Mouse (Mus musculus): ENCODE results near the gene Lzts3. TPM values are rescaled to one million over a fixed set of nuclear protein-coding genes. Genes with fewer than 3 reads are reported as not detected.

The Lzts3 gene
- polyA plus RNA-seq, 1 experiment from 2014 or later, result 10.7 TPM

DNA sequence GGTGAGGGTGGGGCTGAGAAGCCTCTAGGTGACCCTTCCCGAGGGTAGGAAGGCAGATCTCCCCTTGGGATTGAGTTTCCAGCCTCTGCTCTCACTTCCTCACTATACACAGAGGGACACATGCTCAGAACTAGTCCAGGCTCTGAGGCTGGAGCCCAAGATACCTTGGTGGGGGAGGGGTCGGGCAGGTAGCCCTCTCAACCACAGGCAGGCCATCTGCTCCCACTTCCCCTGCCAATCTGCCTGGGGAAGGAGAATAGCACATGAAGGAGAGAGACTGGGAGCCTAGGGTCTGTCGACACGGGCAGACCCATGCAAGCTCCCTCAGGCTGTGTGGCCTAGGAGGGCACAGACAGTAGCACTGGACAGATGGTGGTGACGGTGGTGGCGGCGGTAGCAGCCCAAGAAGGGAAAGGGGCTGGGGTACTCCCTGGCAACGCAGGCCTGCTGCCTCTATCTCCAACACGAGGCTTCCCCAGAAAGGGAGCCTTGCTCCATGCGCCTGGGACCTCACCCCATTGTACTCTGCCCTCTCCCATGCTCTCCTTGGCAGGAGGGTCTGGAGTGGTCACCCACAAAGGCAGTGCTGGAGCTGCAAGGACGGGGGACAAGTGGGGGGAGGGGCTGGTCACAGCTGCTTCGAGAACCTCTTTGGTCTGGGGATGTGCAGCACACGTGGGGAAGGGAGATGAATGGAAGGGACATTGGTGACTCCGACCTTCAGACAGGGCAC, 8.4 kb downstream of the Lzts3 start:
- Histone ChIP-seq H3K4me2 (peak overlapping the region; percentile 58), H3K4me1 (replicated peaks) (peaks cover 28% of the 10 kb centered on the region), H3K9ac (peak overlapping the region; percentile 66; the same call in 1 of the 2 replicates), H3K4me3 (peak overlapping the region; percentile 31), H3K27ac (replicated peaks) (no peak overlapping the region), H3K27me3 (peaks cover 60% of the 10 kb centered on the region), H3K36me3 (peaks cover 20% of the 10 kb centered on the region), H3K9me3 (no peaks in the 10 kb centered on the region)
- WGBS, result 11% methylated on average over 14 of the region's 14 CpGs
- ATAC-seq (ENCODE audit: low read depth), result no peak

DNA sequence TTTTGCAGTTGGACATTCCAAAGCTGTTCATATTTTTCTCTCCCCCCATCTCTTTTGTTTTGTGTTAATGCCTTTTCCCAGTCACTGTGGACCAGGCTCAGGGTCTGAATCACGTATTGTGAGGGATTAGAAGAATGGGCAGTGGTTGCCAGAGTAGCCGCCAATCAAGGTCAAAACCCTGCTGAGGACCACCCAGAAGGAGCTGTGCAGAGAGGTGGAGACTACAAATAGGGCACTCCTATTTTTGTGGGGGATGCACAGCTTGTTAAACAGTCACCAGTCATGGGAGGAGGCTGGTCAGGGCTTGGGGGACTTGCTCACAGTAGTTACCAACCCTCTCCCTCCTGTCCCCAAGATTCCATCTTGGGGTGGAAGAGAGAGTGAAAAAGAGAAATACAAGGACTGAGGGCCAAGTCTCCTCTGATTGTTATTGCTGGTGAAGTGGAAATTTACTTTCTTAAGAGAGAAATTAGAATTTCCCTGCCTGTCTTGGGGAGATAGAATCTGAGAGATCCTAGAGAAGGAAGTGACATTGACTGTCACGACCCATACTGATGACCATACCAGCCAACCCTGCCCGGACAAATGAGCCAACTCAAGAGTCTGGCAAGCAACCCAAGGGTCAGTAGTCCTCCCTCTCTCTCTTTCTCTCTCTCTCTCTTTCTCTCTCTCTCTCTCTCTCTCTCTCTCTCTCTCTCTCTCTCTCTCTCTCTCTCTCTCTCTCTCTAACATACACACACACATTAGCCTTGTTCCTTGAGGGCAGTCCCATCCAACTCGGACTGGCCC, 9.5 kb downstream of the Lzts3 start:
- WGBS, result 53% methylated on average over 5 of the region's 5 CpGs
- peaks cover 49% of the 10 kb centered on the region for H3K27me3 ChIP-seq

DNA sequence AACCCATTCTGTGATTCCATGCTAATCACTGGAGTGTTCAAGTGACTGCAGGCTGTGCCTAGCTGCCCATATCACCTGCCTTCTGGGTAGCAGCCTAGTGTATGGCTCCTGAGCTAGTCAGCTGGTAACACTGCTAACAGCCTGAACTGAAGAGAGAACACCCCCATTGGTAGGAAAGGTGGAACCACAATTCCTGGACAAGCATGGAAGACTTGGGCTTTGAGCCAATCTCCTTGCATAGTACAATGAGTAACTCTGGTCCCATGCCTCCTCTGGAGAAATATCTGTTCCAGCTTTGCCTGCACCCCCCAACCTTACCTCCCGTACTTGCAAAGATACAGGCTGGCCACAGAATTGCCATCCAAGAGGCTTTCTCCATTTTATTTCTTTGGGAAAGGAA, 10.2 kb downstream of the Lzts3 start:
- 59% methylated on average over 1 of the region's 1 CpGs for WGBS
- Histone ChIP-seq H3K9me3 (no peaks in the 10 kb centered on the region), H3K4me1 (replicated peaks) (peaks cover 38% of the 10 kb centered on the region), H3K36me3 (peaks cover 24% of the 10 kb centered on the region), H3K9ac (no peak overlapping the region), H3K4me3 (no peak overlapping the region), H3K27ac (replicated peaks) (no peak overlapping the region), H3K27me3 (peaks cover 43% of the 10 kb centered on the region), H3K4me2 (no peak overlapping the region)
- ATAC-seq (ENCODE audit: low read depth), result no peak

More for the DNA sequence above, 9.5 kb downstream of the Lzts3 start:
- Histone ChIP-seq H3K4me2 (no peak overlapping the region), H3K9me3 (no peaks in the 10 kb centered on the region), H3K9ac (no peak overlapping the region), H3K4me3 (no peak overlapping the region), H3K36me3 (peaks cover 20% of the 10 kb centered on the region), H3K27ac (replicated peaks) (no peak overlapping the region), H3K4me1 (replicated peaks) (peaks cover 38% of the 10 kb centered on the region)
- ATAC-seq (ENCODE audit: low read depth), result no peak

DNA sequence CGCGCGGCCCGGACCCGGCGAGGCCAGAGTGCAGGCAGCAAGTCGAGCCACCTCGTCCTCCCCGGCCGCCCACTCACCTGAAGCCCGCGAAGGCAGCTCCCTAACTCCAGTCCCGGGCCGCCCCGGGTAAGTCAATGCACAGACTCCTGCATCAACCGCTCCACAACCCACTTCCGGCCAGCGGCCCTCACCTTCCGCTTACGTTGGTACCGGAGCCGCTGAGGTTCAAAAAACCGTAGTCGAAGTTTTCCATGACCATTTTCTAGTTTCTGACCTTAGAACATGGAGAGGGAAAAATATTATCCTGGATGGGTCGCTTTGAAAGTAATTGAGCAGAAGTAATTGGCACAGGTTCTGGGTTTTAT, 12.8 kb downstream of the Lzts3 start, which contains the start of the genes Fastkd5 and Ubox5:
Gene Fastkd5, minus strand, starts transcription at position 189 of the 365 bp plus-strand sequence.
Gene Ubox5, minus strand, starts transcription at position 200 of the 365 bp plus-strand sequence.
- Histone ChIP-seq H3K27me3 (peaks cover 17% of the 10 kb centered on the region), H3K9ac (peak within 1 kb of the TSS; percentile 91), H3K4me2 (peak within 1 kb of the TSS; percentile 98), H3K9me3 (no peaks in the 10 kb centered on the region), H3K27ac (replicated peaks) (peak within 1 kb of the TSS; percentile 46), H3K4me1 (replicated peaks) (peaks cover 25% of the 10 kb centered on the region), H3K36me3 (peaks cover 33% of the 10 kb centered on the region), H3K4me3 (peak within 1 kb of the TSS; percentile 75)
- WGBS, result 0% methylated on average over 25 of the region's 25 CpGs
- ATAC-seq (ENCODE audit: low read depth), result peak; percentile 85

DNA sequence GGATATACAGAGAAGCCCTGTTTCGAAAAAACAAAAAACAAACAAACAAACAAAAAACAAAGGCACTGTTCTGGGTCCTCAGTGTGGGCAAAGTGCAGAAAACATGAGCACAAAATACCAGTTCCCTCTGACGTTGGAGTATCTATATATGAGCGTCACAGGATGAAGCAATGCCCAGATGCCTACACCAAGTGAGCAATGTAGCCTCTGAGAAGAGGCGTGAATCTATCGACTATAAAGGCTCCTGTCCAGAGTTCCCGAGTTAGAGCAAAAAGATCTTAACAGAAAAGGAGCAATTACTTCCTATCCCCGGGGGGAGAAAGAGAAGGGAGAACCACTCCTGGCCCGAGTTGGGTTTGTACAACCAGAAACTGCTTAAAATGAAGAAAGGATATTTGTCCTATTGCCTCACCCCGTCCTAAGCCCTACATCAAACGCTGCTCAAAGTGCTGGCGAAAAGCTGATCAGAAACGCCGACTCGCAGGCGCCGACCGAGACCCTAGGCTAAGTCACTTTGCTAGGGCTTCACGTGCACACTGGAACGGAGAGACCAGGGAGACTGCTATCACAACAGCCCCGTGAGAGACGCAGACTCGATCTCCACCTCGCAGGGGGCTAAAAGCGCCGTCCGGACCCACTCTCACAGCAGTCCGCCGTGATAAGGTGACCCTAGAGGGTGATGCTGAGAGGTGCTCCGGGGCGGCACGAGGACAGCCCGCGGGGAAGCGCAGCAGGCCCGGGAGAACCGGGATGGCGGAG, 13.3 kb downstream of the Lzts3 start:
- H3K27me3 ChIP-seq, result peaks cover 11% of the 10 kb centered on the region
- WGBS, result 2% methylated on average over 37 of the region's 37 CpGs
- H3K4me3 ChIP-seq, result peak overlapping the region; percentile 75
- peaks cover 19% of the 10 kb centered on the region for H3K4me1 ChIP-seq (replicated peaks)
- H3K9ac ChIP-seq, result peak overlapping the region; percentile 91
- ATAC-seq (ENCODE audit: low read depth), result peak; percentile 69
- H3K36me3 ChIP-seq, result peaks cover 30% of the 10 kb centered on the region
- H3K4me2 ChIP-seq, result peak overlapping the region; percentile 98
- no peaks in the 10 kb centered on the region for H3K9me3 ChIP-seq
- peak overlapping the region; percentile 46 for H3K27ac ChIP-seq (replicated peaks)

DNA sequence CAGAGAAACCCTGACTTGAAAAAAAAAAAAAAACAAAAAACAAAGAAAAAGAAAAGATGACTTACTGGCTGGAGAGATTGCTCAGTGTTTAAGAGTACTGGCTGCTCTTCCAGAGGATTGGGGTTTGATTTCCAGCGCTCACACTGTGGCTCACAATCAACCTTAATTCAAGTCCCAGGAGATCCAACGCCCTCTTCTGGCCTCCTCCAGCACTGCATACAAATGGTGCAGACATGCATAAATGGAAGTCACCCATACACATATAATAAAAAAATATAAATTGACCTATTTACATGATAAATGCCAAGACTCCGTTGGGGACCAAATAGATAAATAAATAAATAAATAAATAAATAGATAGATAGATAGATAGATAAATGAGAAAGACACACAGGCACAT, 14.2 kb downstream of the Lzts3 start:
- ATAC-seq (ENCODE audit: low read depth), result no peak
- peak overlapping the region; percentile 98 for H3K4me2 ChIP-seq
- H3K4me3 ChIP-seq, result peak overlapping the region; percentile 75; the same call in 1 of the 2 replicates
- peak overlapping the region; percentile 91; the same call in 1 of the 2 replicates for H3K9ac ChIP-seq
- no peak overlapping the region for H3K27ac ChIP-seq (replicated peaks)
- 60% methylated on average over 3 of the region's 3 CpGs for WGBS
- peaks cover 33% of the 10 kb centered on the region for H3K36me3 ChIP-seq
- peaks cover 3% of the 10 kb centered on the region for H3K27me3 ChIP-seq
- no peaks in the 10 kb centered on the region for H3K9me3 ChIP-seq
- peaks cover 15% of the 10 kb centered on the region for H3K4me1 ChIP-seq (replicated peaks)

DNA sequence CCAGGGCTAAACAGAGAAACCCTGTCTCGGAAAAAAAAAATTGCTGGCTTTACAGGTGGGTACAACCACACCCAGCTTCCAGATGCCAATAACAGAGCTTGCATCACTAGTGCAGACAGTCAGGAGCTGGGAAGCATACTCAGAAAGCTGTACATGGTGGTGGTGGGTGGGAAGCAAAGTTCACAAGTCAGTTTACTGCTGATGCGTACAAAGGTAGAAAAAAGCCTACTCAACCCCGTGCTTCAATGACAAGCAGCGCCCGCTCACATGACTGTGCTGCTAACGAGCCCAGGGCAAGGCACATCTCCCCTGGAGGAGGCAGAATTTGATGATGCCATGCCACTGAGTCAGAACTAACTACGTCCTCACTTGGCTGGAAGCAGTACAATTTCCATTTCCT, 23.6 kb downstream of the Lzts3 start:
- ATAC-seq (ENCODE audit: low read depth), result no peak
- Histone ChIP-seq H3K9me3 (no peaks in the 10 kb centered on the region), H3K9ac (no peak overlapping the region), H3K4me1 (replicated peaks) (no peaks in the 10 kb centered on the region), H3K4me3 (no peak overlapping the region), H3K27me3 (no peaks in the 10 kb centered on the region), H3K4me2 (no peak overlapping the region), H3K36me3 (peaks cover 58% of the 10 kb centered on the region), H3K27ac (replicated peaks) (no peak overlapping the region)
- WGBS, result 96% methylated on average over 7 of the region's 7 CpGs

DNA sequence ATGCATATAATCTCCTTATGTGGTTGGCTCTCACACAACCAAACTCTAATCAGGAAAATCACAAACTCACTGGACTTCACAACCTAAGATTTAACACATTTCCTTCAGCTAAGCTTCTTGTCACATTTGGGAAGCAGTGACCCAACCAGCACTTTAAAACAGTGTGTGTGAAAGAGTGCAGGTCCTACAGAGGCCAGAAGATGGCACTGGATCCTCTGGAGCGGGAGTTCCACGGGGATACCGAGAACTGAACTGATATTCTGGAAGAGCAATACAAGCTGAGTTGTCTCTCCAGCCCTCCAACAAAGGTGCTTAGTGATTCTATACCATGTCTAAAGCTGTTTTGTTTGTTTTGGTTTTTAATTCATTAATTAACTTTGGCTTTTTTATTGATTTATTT, 29.5 kb downstream of the Lzts3 start:
- ATAC-seq (ENCODE audit: low read depth), result no peak
- H3K36me3 ChIP-seq, result peaks cover 44% of the 10 kb centered on the region
- 73% methylated on average over 3 of the region's 3 CpGs for WGBS
- H3K27ac ChIP-seq (replicated peaks), result no peak overlapping the region
- H3K4me1 ChIP-seq (replicated peaks), result no peaks in the 10 kb centered on the region
- H3K9ac ChIP-seq, result no peak overlapping the region
- H3K4me3 ChIP-seq, result no peak overlapping the region
- no peaks in the 10 kb centered on the region for H3K9me3 ChIP-seq
- no peak overlapping the region for H3K4me2 ChIP-seq
- no peaks in the 10 kb centered on the region for H3K27me3 ChIP-seq

DNA sequence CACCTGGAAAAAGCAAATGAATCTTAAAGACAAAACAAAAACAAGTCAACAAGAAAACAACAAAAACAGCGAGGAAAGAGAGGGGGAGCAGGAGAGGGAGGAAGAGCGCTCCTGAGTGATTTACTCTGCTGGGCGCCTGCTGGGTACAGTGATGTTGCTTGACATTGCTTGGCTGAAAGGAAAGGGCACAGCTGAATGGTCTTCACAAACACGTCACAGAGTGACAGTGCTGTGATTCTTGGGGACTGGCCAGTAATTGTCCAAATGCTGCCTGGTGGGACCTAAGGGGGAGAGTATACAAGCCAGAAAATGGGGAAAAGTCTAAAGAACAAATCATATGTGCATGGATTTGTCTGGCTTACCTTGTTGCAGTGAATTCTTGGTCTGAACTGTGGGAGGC, 40.4 kb downstream of the Lzts3 start:
- no peak for ATAC-seq (ENCODE audit: low read depth)
- Histone ChIP-seq H3K4me1 (replicated peaks) (no peaks in the 10 kb centered on the region), H3K4me3 (no peak overlapping the region), H3K4me2 (no peak overlapping the region), H3K9ac (no peak overlapping the region), H3K9me3 (no peaks in the 10 kb centered on the region), H3K27me3 (no peaks in the 10 kb centered on the region), H3K36me3 (peaks cover 62% of the 10 kb centered on the region), H3K27ac (replicated peaks) (no peak overlapping the region)
- 83% methylated on average over 4 of the region's 4 CpGs for WGBS

DNA sequence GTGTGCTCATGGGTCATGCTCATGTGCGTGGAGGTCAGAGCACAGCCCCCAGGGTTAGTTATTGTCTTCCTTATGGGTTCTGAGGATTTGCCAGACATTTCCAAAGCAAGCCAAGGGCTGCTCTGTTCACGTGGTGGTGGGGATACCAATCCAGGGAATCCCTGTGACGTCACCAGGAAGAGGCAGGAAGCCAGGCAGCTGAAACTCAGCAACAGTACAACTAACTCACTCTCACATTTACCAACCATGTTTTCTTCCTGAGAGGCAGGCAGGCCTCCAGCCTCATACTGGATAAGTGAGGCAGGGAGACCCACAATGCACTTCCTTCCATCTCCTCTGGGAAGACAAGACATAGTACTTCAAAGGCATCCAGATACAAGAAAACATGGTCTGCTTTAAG, 44.2 kb downstream of the Lzts3 start:
- Histone ChIP-seq H3K9me3 (no peaks in the 10 kb centered on the region), H3K36me3 (peaks cover 81% of the 10 kb centered on the region), H3K4me3 (no peak overlapping the region), H3K9ac (no peak overlapping the region), H3K4me1 (replicated peaks) (no peaks in the 10 kb centered on the region), H3K4me2 (no peak overlapping the region), H3K27me3 (no peaks in the 10 kb centered on the region), H3K27ac (replicated peaks) (no peak overlapping the region)
- ATAC-seq (ENCODE audit: low read depth), result no peak
- 78% methylated on average over 3 of the region's 3 CpGs for WGBS

DNA sequence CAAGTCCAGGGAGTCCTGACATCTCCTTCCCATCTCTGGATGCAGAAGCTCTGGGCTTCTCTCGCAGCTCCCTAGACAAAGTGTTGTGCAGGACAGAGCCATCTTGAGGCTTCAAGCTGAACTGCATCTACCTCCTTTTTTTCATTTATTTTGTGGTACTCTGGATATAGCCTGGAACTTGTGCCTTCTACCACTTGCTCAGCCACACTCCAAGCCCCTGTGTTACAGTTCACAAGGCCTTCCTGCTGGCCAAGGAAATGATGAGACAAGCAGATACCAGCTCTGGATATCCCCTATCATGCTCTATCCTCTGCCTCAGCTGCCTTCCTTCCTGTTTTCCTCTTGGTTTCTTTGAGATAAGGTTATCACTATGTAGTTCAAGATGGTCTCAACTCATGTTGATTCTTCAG, 45.0 kb downstream of the Lzts3 start:
- Histone ChIP-seq H3K36me3 (peaks cover 81% of the 10 kb centered on the region), H3K4me1 (replicated peaks) (no peaks in the 10 kb centered on the region), H3K4me2 (no peak overlapping the region), H3K27me3 (no peaks in the 10 kb centered on the region), H3K9me3 (no peaks in the 10 kb centered on the region), H3K9ac (no peak overlapping the region), H3K27ac (replicated peaks) (no peak overlapping the region), H3K4me3 (no peak overlapping the region)
- ATAC-seq (ENCODE audit: low read depth), result peak; percentile 43; the same call in 1 of the 2 replicates
- WGBS, result 11% methylated on average over 1 of the region's 1 CpGs

DNA sequence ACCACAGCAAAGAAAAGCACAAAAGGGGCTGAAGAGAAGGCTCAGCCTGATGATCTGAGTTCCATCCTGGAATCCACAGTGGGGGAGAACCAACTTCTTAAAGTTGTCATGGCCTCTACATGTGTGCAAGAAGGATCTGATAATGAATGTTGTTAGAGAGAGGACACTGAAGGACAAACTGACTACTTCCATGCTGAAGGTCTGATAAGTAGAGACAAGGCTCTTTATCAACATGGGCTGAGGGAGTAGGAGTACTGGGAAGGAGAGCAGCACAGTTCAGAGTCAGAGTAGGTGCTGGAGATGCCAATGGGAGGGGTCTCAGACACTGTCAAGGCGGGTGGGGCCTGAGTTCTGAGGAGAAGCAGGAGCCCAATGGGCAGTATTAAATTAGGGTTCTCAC, 47.0 kb downstream of the Lzts3 start:
- Histone ChIP-seq H3K36me3 (peaks cover 78% of the 10 kb centered on the region), H3K4me2 (no peak overlapping the region), H3K27me3 (no peaks in the 10 kb centered on the region), H3K9ac (no peak overlapping the region), H3K27ac (replicated peaks) (no peak overlapping the region), H3K9me3 (no peaks in the 10 kb centered on the region), H3K4me3 (no peak overlapping the region), H3K4me1 (replicated peaks) (no peaks in the 10 kb centered on the region)
- WGBS, result 88% methylated on average over 1 of the region's 1 CpGs
- ATAC-seq (ENCODE audit: low read depth), result no peak
